Mouse (Mus musculus) myocyte (in vitro differentiated cells): ENCODE data around the gene Kcne1. TPM values are rescaled to one million over a fixed set of nuclear protein-coding genes. Genes with fewer than 3 reads are reported as not detected.

Source experiments
- H3K27me3 ChIP-seq: one replicate; pipeline ENCODE4 v1.6.1; 2011; ENCODE audit not compliant: control insufficient read depth, insufficient read depth, insufficient read length
- H3K36me3 ChIP-seq: one replicate; pipeline ENCODE4 v1.6.1; 2011; ENCODE audit not compliant: control insufficient read depth, insufficient read depth
- H3K4me2 ChIP-seq: one replicate; pipeline ENCODE4 v1.6.1; 2011; ENCODE audit warnings: low read depth, control low read depth
- H3K4me3 ChIP-seq: one replicate; pipeline ENCODE4 v1.5.1; 2011; ENCODE audit warnings: mild to moderate bottlenecking, control low read depth, moderate library complexity
- H3K79me2 ChIP-seq: one replicate; pipeline ENCODE4 v1.6.1; 2011; ENCODE audit not compliant: control insufficient read depth, insufficient read depth
- H3ac ChIP-seq: one replicate; pipeline ENCODE4 v1.6.1; 2011; ENCODE audit not compliant: control insufficient read depth, insufficient read length
- CEBPB ChIP-seq: IDR thresholded peaks from 2 replicates; pipeline ENCODE4 v1.6.1; 2011; ENCODE audit warnings: mild to moderate bottlenecking, moderate library complexity; ENCODE audit not compliant: poor library complexity, insufficient read depth, severe bottlenecking
- E2F4 ChIP-seq: IDR thresholded peaks from one replicate; pipeline ENCODE4 v1.6.1; 2011; ENCODE audit warnings: mild to moderate bottlenecking, control low read depth, moderate library complexity; ENCODE audit not compliant: insufficient read depth
- MAX ChIP-seq: IDR thresholded peaks from one replicate; pipeline ENCODE4 v1.6.1; 2011; ENCODE audit warnings: low read depth, mild to moderate bottlenecking, control low read depth
- MYOD1 ChIP-seq, 3 experiments: IDR thresholded peaks; one replicate each; pipeline ENCODE4 v1.6.1; 2011; ENCODE audit warnings: control low read depth in 2 of 3, low read depth in 2 of 3, mild to moderate bottlenecking in 2 of 3, moderate library complexity in 1 of 3; ENCODE audit not compliant: insufficient read length in 2 of 3, control insufficient read depth in 1 of 3
- MYOG ChIP-seq, 3 experiments: IDR thresholded peaks; one replicate each; pipeline ENCODE4 v1.6.1; 2011; ENCODE audit warnings: control low read depth in 2 of 3, low read depth in 2 of 3, mild to moderate bottlenecking in 2 of 3; ENCODE audit not compliant: insufficient read length in 2 of 3, control insufficient read depth in 1 of 3, insufficient read depth in 1 of 3
- POLR2A ChIP-seq: IDR thresholded peaks from one replicate; pipeline ENCODE4 v1.6.1; 2011; ENCODE audit warnings: low read depth, mild to moderate bottlenecking, control low read depth, moderate library complexity; ENCODE audit not compliant: insufficient read length
- POLR2AphosphoS2 ChIP-seq: IDR thresholded peaks from one replicate; pipeline ENCODE4 v1.6.1; 2011; ENCODE audit warnings: low read depth, control low read depth; ENCODE audit not compliant: insufficient read length
- REST ChIP-seq: IDR thresholded peaks from one replicate; pipeline ENCODE4 v1.6.1; 2011; ENCODE audit warnings: mild to moderate bottlenecking, control low read depth, moderate library complexity; ENCODE audit not compliant: insufficient read depth, insufficient read length
- SRF ChIP-seq: IDR thresholded peaks from one replicate; pipeline ENCODE4 v1.6.1; 2011; ENCODE audit warnings: low read depth; ENCODE audit not compliant: control insufficient read depth, insufficient read length
- TCF12 ChIP-seq: IDR thresholded peaks from one replicate; pipeline ENCODE4 v1.6.1; 2011; ENCODE audit warnings: mild to moderate bottlenecking, control low read depth; ENCODE audit not compliant: poor library complexity, insufficient read depth, severe bottlenecking
- TCF3 ChIP-seq: IDR thresholded peaks from one replicate; pipeline ENCODE4 v1.6.1; 2011; ENCODE audit warnings: low read depth, control low read depth; ENCODE audit not compliant: insufficient read length
- USF1 ChIP-seq: IDR thresholded peaks from one replicate; pipeline ENCODE4 v1.6.1; 2011; ENCODE audit warnings: low read depth, mild to moderate bottlenecking, control low read depth, moderate library complexity
- polyA plus RNA-seq: library from polyadenylated mRNA; unstranded; fragments of >200 nt; fragmentation: generic; extraction: Trizol; gene quantifications from one replicate; pipeline ENCODE4 v1.2.1, GENCODE M21; 2012; ENCODE audit warnings: missing spikeins

Kcne1 gene
- polyA plus RNA-seq, 1 experiment: not detected

DNA sequence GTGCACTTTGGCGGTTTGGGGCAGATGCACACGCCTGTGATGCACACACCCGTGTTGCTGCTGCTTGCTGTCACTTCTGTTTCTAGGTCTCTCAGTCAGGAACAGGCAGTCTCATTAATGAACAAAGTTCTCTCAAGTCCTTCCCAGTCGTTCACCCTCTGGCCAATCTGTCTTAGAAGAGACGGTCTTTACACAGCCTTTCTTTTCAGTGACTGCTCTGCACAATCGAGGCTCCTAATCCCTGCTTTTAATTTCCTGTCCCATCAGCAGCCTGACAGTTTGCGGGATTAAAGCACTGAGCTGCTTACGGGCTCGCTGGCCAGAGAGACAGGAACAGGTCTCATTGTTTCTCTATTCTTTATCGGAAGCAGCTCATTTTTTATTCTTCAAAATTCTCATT is 28.4 kb upstream of the Kcne1 start:
- TF ChIP-seq SRF: no peak
- Histone ChIP-seq H3K36me3 (no peaks in the 10 kb centered on the region), H3K4me3 (no peak overlapping the region), H3ac (no peak overlapping the region), H3K79me2 (no peaks in the 10 kb centered on the region), H3K27me3 (peaks cover 3% of the 10 kb centered on the region), H3K4me2 (no peak overlapping the region)

DNA sequence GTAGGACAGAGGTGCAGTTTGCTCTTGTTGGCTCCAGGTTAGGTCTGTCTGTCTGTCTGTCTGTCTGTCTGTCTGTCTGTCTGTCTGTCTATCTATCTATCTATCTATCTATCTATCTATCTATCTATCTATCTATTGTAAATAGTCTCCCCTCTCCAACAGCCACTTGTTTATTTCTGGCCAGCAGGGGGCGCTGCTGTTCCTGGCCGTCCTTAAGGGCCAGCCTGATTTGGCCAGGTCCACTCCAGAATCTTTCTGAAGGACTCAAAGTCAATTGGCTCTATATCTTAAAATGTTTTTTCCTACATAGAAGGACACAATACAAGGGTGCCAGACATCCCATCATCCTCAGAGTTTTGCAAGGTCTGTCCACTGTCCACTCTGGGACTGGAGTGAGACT is 25.8 kb upstream of the Kcne1 start:
- Histone ChIP-seq H3K36me3 (no peaks in the 10 kb centered on the region), H3ac (no peak overlapping the region), H3K27me3 (peaks cover 13% of the 10 kb centered on the region), H3K79me2 (no peaks in the 10 kb centered on the region), H3K4me2 (no peak overlapping the region), H3K4me3 (no peak overlapping the region)
- TF ChIP-seq SRF (no peak), TCF3 (no peak), MYOG (IDR thresholded peaks at IDR 0.05; ENCODE audit: control insufficient read depth in 1 of 3, insufficient read depth in 1 of 3, insufficient read length in 2 of 3, low read depth in 2 of 3) (no peak), MYOD1 (IDR thresholded peaks at IDR 0.05; ENCODE audit: control insufficient read depth in 1 of 3, insufficient read length in 2 of 3, low read depth in 2 of 3) (no peak), CEBPB (no peak), REST (no peak), USF1 (no peak), TCF12 (no peak), MAX (no peak), POLR2AphosphoS2 (no peak), POLR2A (no peak), E2F4 (no peak)

DNA sequence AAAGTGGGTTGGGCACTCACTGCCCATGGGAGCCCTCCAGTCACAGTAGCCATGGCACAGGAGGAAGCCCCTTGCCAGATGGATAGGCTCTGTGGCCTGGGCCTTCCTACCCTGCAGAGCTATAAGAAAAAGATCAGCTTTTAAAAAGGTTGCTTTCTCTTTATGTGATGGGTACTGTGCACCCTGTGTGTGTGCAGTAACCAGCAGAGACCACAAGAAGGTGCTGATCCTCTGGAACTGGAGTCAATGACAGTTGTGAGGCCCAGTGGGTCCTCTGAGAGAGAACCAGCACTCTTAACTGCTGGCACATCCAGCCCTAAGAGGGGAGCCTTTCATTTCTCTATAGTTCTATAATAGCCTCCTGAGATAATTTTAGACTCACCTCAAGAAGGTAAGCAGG is 24.1 kb upstream of the Kcne1 start:
- no peak overlapping the region for H3ac ChIP-seq
- TF ChIP-seq MYOD1 (IDR thresholded peaks at IDR 0.05; ENCODE audit: control insufficient read depth in 1 of 3, insufficient read length in 2 of 3, low read depth in 2 of 3) (no peak), CEBPB (no peak), MYOG (IDR thresholded peaks at IDR 0.05; ENCODE audit: control insufficient read depth in 1 of 3, insufficient read depth in 1 of 3, insufficient read length in 2 of 3, low read depth in 2 of 3) (no peak), POLR2AphosphoS2 (no peak), TCF3 (no peak), TCF12 (no peak), USF1 (no peak), E2F4 (no peak), SRF (no peak), POLR2A (no peak)
- H3K4me2 ChIP-seq: no peak overlapping the region
- no peak overlapping the region for H3K4me3 ChIP-seq
- H3K27me3 ChIP-seq: peaks cover 18% of the 10 kb centered on the region
- H3K36me3 ChIP-seq: no peaks in the 10 kb centered on the region
- no peaks in the 10 kb centered on the region for H3K79me2 ChIP-seq

DNA sequence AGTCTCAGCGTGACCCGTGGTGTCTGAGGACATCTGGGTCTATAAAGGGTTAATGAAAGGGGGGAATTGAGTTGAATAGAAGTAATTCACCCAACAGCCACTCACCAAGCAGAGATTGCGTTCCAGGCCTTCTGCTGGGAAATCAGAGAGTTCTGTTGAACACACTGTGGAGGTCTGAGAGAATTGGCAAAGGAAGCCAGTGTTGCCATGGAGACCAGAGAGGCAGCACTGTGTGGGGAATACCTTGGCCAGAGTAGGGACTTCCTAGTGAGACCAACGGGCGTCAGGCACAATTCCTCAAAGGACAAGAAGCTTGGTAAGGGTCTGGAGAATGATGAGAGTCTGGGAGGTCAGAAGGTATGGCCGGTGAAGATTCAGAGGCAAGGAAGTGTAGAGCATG is 23.2 kb upstream of the Kcne1 start:
- Histone ChIP-seq H3K27me3 (peaks cover 18% of the 10 kb centered on the region), H3K4me3 (no peak overlapping the region), H3ac (no peak overlapping the region), H3K79me2 (no peaks in the 10 kb centered on the region), H3K36me3 (no peaks in the 10 kb centered on the region), H3K4me2 (no peak overlapping the region)
- TF ChIP-seq REST: no peak
- TF ChIP-seq MAX: no peak
- TF ChIP-seq CEBPB: no peak
- TF ChIP-seq TCF12: no peak
- TF ChIP-seq POLR2AphosphoS2: no peak
- no peak for TF ChIP-seq MYOG (IDR thresholded peaks at IDR 0.05; ENCODE audit: control insufficient read depth in 1 of 3, insufficient read depth in 1 of 3, insufficient read length in 2 of 3, low read depth in 2 of 3)
- no peak for TF ChIP-seq SRF
- TF ChIP-seq USF1: no peak
- TF ChIP-seq E2F4: no peak
- TF ChIP-seq MYOD1 (IDR thresholded peaks at IDR 0.05; ENCODE audit: control insufficient read depth in 1 of 3, insufficient read length in 2 of 3, low read depth in 2 of 3): no peak
- TF ChIP-seq TCF3: no peak
- TF ChIP-seq POLR2A: no peak

DNA sequence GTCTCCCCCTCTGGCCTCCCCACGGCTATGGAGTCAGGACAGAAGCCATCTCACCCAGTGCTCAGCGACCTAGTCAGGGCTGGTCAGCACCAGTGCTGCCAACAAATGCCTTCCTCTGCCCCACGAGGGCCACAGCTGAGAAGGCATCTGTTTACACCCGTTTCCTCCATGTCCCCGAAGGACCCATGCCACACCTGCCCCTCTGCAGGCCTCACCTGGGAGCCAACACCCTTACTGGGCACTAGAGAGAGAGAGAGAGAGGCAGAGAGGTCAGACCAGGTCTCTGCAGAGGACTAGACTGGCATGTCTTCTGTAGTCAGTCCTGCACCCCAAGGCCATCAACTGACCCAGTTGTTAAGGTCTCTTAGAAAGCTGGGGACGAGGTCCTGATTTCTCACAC is 21.8 kb upstream of the Kcne1 start:
- Histone ChIP-seq H3ac (no peak overlapping the region), H3K27me3 (peaks cover 18% of the 10 kb centered on the region), H3K4me3 (no peak overlapping the region), H3K36me3 (no peaks in the 10 kb centered on the region), H3K4me2 (no peak overlapping the region), H3K79me2 (no peaks in the 10 kb centered on the region)
- TF ChIP-seq POLR2AphosphoS2 (no peak), E2F4 (no peak), TCF3 (no peak), TCF12 (no peak), POLR2A (no peak), SRF (no peak), REST (no peak), MAX (no peak), MYOD1 (IDR thresholded peaks at IDR 0.05; ENCODE audit: control insufficient read depth in 1 of 3, insufficient read length in 2 of 3, low read depth in 2 of 3) (no peak), CEBPB (no peak), MYOG (IDR thresholded peaks at IDR 0.05; ENCODE audit: control insufficient read depth in 1 of 3, insufficient read depth in 1 of 3, insufficient read length in 2 of 3, low read depth in 2 of 3) (no peak), USF1 (no peak)
